Mouse (Mus musculus) spleen, adult 2 months (tissue): ENCODE results near the gene Zfp423.

ENCODE experiments used
- CTCF ChIP-seq: fragments of 200-500 bp; IDR thresholded peaks from 2 replicates; pipeline ENCODE4 v1.5.1; 2011; ENCODE audit warnings: mild to moderate bottlenecking, inconsistent platforms; ENCODE audit not compliant: insufficient read depth, insufficient read length, insufficient replicate concordance; ENCODE audit errors: extremely low read depth
- POLR2A ChIP-seq: fragments of 200-500 bp; IDR thresholded peaks from 2 replicates; pipeline ENCODE4 v1.6.1; 2011; ENCODE audit warnings: low read depth, low read length, inconsistent platforms

DNA sequence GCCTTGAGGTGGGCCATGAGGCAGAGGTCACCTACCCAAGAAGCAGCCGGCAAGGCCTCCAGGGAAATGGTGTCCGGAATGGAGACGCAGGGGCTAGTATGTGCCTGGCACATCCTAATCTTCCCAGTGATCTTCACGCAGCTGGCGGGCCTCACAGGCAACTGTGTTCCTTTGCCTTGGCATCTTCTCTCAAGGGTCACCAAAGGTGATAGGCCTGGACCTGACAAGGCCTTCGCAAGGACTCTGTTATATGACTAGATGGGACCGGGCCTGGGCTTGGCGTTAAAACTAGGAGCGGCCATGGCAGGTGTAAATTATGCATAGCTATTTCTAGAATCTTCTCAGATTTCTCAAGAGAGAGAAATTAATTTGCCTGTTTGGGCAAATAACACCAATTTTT, 303.4 kb downstream of the Zfp423 start:
- TF ChIP-seq POLR2A (no peak), CTCF (no peak)
